Comparison of ENCODE assay signal across 8 mouse cellular contexts in genomic region chr4:82400536-82400935, GRCm38 (mm10).
DNase-seq lines count a peak whose midpoint lies in the region; ATAC-seq and TF ChIP-seq lines count a peak whose summit lies in the region.

No protein-coding gene starts in this region.

- TF ChIP-seq CTCF in ES-Bruce4 (IDR thresholded peaks at IDR 0.05; ENCODE audit: low read depth, low read length), result no peak
- no peak for TF ChIP-seq CTCF in midbrain, postnatal 0 days (IDR thresholded peaks at IDR 0.05)

- H3K9me3 ChIP-seq in ES-Bruce4 (replicated peaks; ENCODE audit: control insufficient read depth, insufficient read depth, low read length, poor library complexity, severe bottlenecking), result no peaks in the 10 kb centered on the region
- H3K9me3 ChIP-seq in heart, embryonic 14.5 days (ENCODE audit: control insufficient read depth, low read length), result no peaks in the 10 kb centered on the region
- H3K9me3 ChIP-seq in midbrain, postnatal 0 days (ENCODE audit: low read length), result no peaks in the 10 kb centered on the region

- H3K27me3 ChIP-seq in ES-Bruce4 (ENCODE audit: control insufficient read depth, insufficient read depth, low read length, poor library complexity, severe bottlenecking), result no peaks in the 10 kb centered on the region
- no peaks in the 10 kb centered on the region for H3K27me3 ChIP-seq in heart, embryonic 14.5 days (ENCODE audit: control insufficient read depth, insufficient read depth, low read length)
- no peaks in the 10 kb centered on the region for H3K27me3 ChIP-seq in midbrain, postnatal 0 days (ENCODE audit: insufficient read depth, low read length)

- no peaks in the 10 kb centered on the region for H3K36me3 ChIP-seq in ES-Bruce4 (ENCODE audit: control insufficient read depth, insufficient read depth, low read length, poor library complexity, severe bottlenecking)
- H3K36me3 ChIP-seq in heart, embryonic 14.5 days (ENCODE audit: control insufficient read depth, insufficient read depth, low read length), result no peaks in the 10 kb centered on the region
- H3K36me3 ChIP-seq in midbrain, postnatal 0 days (ENCODE audit: insufficient read depth, low read length), result no peaks in the 10 kb centered on the region

- DNase-seq in adipocyte (ENCODE audit: low spot score), result peak; percentile 38
- DNase-seq in kidney, postnatal 25 days, result peak; percentile 53 to 73
- peak; percentile 39 for DNase-seq in midbrain, postnatal 0 days (ENCODE audit: low spot score)
- DNase-seq in frontal cortex, postnatal 36 days (ENCODE audit: low spot score in 2 of 2), result no peak
- no peak for DNase-seq in layer of hippocampus, postnatal 25 days (ENCODE audit: extremely low spot score in 1 of 2, low spot score in 1 of 2)

- no peak overlapping the region; the same call in 1 of the 2 replicates for H3K4me2 ChIP-seq in heart, embryonic 14.5 days (ENCODE audit: low read length)
- H3K4me2 ChIP-seq in midbrain, postnatal 0 days (ENCODE audit: low read depth, low read length, poor library complexity, severe bottlenecking), result no peak overlapping the region

- no peak overlapping the region for H3K9ac ChIP-seq in ES-Bruce4 (ENCODE audit: low read depth, poor library complexity, severe bottlenecking)
- no peak overlapping the region for H3K9ac ChIP-seq in heart, embryonic 14.5 days (ENCODE audit: low read length)
- no peak overlapping the region for H3K9ac ChIP-seq in midbrain, postnatal 0 days (replicated peaks; ENCODE audit: low read length, poor library complexity, severe bottlenecking)

- peaks cover 7% of the 10 kb centered on the region for H3K4me1 ChIP-seq in ES-Bruce4 (ENCODE audit: control insufficient read depth, insufficient read depth, low read length)
- peaks cover 34 to 72% of the 10 kb centered on the region in 2 experiments for H3K4me1 ChIP-seq in heart, embryonic 14.5 days (ENCODE audit: control insufficient read depth in 2 of 2, insufficient read depth in 2 of 2, low read length in 2 of 2)
- H3K4me1 ChIP-seq in midbrain, postnatal 0 days (ENCODE audit: insufficient read depth, low read length), result no peaks in the 10 kb centered on the region

- peak; percentile 74 for TF ChIP-seq EP300 in ES-Bruce4 (IDR thresholded peaks at IDR 0.05; ENCODE audit: insufficient read depth, low read depth, low read length)

- no peak for TF ChIP-seq POLR2A in ES-Bruce4 (IDR thresholded peaks at IDR 0.05; ENCODE audit: insufficient read depth, low read length)

- 19% methylated on average over 5 of the region's 5 CpGs for WGBS in heart, embryonic 14.5 days
- 19% methylated on average over 5 of the region's 5 CpGs for WGBS in midbrain, postnatal 0 days

- peak overlapping the region; percentile 98 for H3K27ac ChIP-seq in ES-Bruce4 (ENCODE audit: insufficient read depth, low read length)
- H3K27ac ChIP-seq in heart, embryonic 14.5 days (replicated peaks in 1 of 2; ENCODE audit: control insufficient read depth in 1 of 2, insufficient read depth in 1 of 2, low read depth in 2 of 2, low read length in 2 of 2), result peak overlapping the region; percentile 43 to 74
- no peak overlapping the region for H3K27ac ChIP-seq in midbrain, postnatal 0 days (ENCODE audit: low read depth, low read length)

- no peak for ATAC-seq in heart, embryonic 14.5 days (ENCODE audit: insufficient number of reproducible peaks, insufficient read depth, low FRiP score, low read depth)
- ATAC-seq in midbrain, postnatal 0 days (ENCODE audit: low FRiP score), result no peak
- ATAC-seq in erythroid progenitor cell, adult 5-6 weeks (replicated peaks; ENCODE audit: low FRiP score, poor library complexity, severe bottlenecking), result no peak

- H3K4me3 ChIP-seq in ES-Bruce4 (ENCODE audit: low read depth, low read length), result no peak overlapping the region
- no peak overlapping the region for H3K4me3 ChIP-seq in heart, embryonic 14.5 days (ENCODE audit: control insufficient read depth in 1 of 2, insufficient read depth in 1 of 2, low read depth in 1 of 2, low read length in 2 of 2)
- no peak overlapping the region for H3K4me3 ChIP-seq in midbrain, postnatal 0 days (ENCODE audit: low read depth, low read length)

Comparison
In these comparisons a context has a peak if more than half of its experiments do, and no peak if none do; other contexts are left out.
1. DNase-seq: peak in adipocyte (single experiment), kidney, postnatal 25 days (2 of 2) and midbrain, postnatal 0 days (single experiment); none in frontal cortex, postnatal 36 days (0 of 2) and layer of hippocampus, postnatal 25 days (0 of 2).